ENCODE assay signal across 18 mouse cellular contexts in the genomic region with DNA sequence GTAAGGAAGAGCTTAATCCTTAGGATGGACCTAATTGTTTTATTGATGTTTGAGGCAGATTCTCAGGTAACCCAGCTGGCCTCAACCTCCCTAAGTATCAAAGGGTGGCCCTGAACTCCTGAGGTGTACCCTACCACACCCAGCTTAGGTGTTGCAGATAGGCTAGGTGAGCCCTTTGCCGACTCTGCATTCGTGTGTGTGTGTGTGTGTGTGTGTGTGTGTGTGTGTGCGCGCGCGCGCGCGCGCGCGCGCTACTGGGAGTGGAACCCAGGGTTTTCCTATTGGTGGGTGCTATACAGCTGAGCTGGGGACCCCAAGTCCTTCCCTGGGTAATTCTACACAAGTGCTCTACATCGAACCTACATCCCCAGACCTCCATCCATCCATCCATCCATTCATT. TPM values are rescaled to one million over a fixed set of nuclear protein-coding genes. Genes with fewer than 3 reads are reported as not detected.
A peak's percentile ranks its signal among the peaks of the same experiment; 100 is the strongest.
DNase-seq lines count a peak whose midpoint lies in the region; ATAC-seq and TF ChIP-seq lines count a peak whose summit lies in the region.
"Had no signal": no experiment of that assay in that cellular context is flagged by ENCODE, and none has a peak within 500 bp of the region (broad histone marks: within the 10 kb centered on the region; RNA-seq: fewer than 3 reads in every experiment).

No protein-coding gene starts in this region.

- no peak for TF ChIP-seq EP300 in heart, adult 2 months (IDR thresholded peaks at IDR 0.05; ENCODE audit: insufficient read depth, low read depth, low read length)

- DNase-seq in embryonic facial prominence, embryonic 10.5 days (ENCODE audit: low spot score): no peak
- DNase-seq in hindbrain, embryonic 14.5 days (ENCODE audit: low spot score): no peak
- no peak for DNase-seq in left cerebral cortex, postnatal 4 days
- no peak for DNase-seq in adrenal gland, postnatal 25 days
- DNase-seq in heart, adult 2 months: no peak
- DNase-seq: cerebellum, adult 2 months; heart, postnatal 4 days; kidney, adult 8-10 months; lung, postnatal 36 days; thymus, postnatal 25 days had no signal

- no peak for TF ChIP-seq CTCF in heart, adult 2 months (IDR thresholded peaks at IDR 0.05)

- no peak overlapping the region for H3K9ac ChIP-seq in forebrain, embryonic 12.5 days
- H3K9ac ChIP-seq in hindbrain, embryonic 14.5 days: peak overlapping the region; percentile 18
- H3K9ac ChIP-seq in midbrain, embryonic 16.5 days (ENCODE audit: low read depth, low read length): 0 out of 2 replicates have a peak overlapping the region, but pooled peaks have one; percentile 46
- H3K9ac ChIP-seq in heart, adult 2 months (ENCODE audit: low read depth, low read length): no peak overlapping the region
- H3K9ac ChIP-seq: heart, embryonic 12.5 days; liver, embryonic 15.5 days; stomach, embryonic 15.5 days had no signal

- H3K36me3 ChIP-seq in embryonic facial prominence, embryonic 10.5 days (replicated peaks): no peaks in the 10 kb centered on the region
- H3K36me3 ChIP-seq in forebrain, embryonic 12.5 days (replicated peaks): no peaks in the 10 kb centered on the region
- peaks cover 30% of the 10 kb centered on the region; the same call in 1 of the 2 replicates for H3K36me3 ChIP-seq in hindbrain, embryonic 14.5 days (replicated peaks; ENCODE audit: control insufficient read depth, insufficient read depth)
- 0 out of 2 replicates have a peak, but pooled peaks cover 4% of the 10 kb centered on the region for H3K36me3 ChIP-seq in midbrain, embryonic 16.5 days (ENCODE audit: control insufficient read depth, insufficient read depth, low read length)
- H3K36me3 ChIP-seq in heart, adult 2 months (ENCODE audit: control insufficient read depth, insufficient read depth, low read length): no peaks in the 10 kb centered on the region
- H3K36me3 ChIP-seq: heart, embryonic 12.5 days; liver, embryonic 15.5 days; stomach, embryonic 15.5 days had no signal

- ATAC-seq in forebrain, embryonic 12.5 days (ENCODE audit: low FRiP score): no peak; the same call in 1 of the 2 replicates
- ATAC-seq in hindbrain, embryonic 14.5 days (ENCODE audit: low FRiP score): peak; percentile 8; the same call in 1 of the 2 replicates
- 0 out of 2 replicates have a peak, but pooled peaks have one; percentile 15 for ATAC-seq in midbrain, embryonic 16.5 days
- no peak for ATAC-seq in CD4-positive, CD25-positive, alpha-beta regulatory T cell, adult 4 months
- ATAC-seq: Patski had no signal

- peak overlapping the region; percentile 44; the same call in 1 of the 2 replicates for H3K27ac ChIP-seq in embryonic facial prominence, embryonic 10.5 days (replicated peaks)
- peak overlapping the region; percentile 90 for H3K27ac ChIP-seq in forebrain, embryonic 12.5 days
- H3K27ac ChIP-seq in hindbrain, embryonic 14.5 days: peak overlapping the region; percentile 96
- peak overlapping the region; percentile 88 for H3K27ac ChIP-seq in midbrain, embryonic 16.5 days (ENCODE audit: low read length)
- H3K27ac ChIP-seq in heart, adult 2 months: no peak overlapping the region
- H3K27ac ChIP-seq: liver, embryonic 15.5 days had no signal

- no peak for TF ChIP-seq POLR2A in heart, adult 2 months (IDR thresholded peaks at IDR 0.05; ENCODE audit: insufficient read depth, low read depth, low read length)

- H3K79me2 ChIP-seq in heart, adult 2 months (replicated peaks; ENCODE audit: control insufficient read depth, insufficient read depth, low read length): no peaks in the 10 kb centered on the region

- peaks cover 79% of the 10 kb centered on the region for H3K27me3 ChIP-seq in embryonic facial prominence, embryonic 10.5 days (replicated peaks; ENCODE audit: low read depth, poor library complexity, severe bottlenecking)
- H3K27me3 ChIP-seq in forebrain, embryonic 12.5 days: peaks cover 74% of the 10 kb centered on the region
- H3K27me3 ChIP-seq in hindbrain, embryonic 14.5 days (ENCODE audit: control insufficient read depth, insufficient read depth, low read length): peaks cover 15% of the 10 kb centered on the region
- peaks cover 12% of the 10 kb centered on the region for H3K27me3 ChIP-seq in midbrain, embryonic 16.5 days (ENCODE audit: control insufficient read depth, insufficient read depth, low read depth, low read length)
- H3K27me3 ChIP-seq in heart, adult 2 months (ENCODE audit: control insufficient read depth, insufficient read depth, low read length): peaks cover 19% of the 10 kb centered on the region

- 6% methylated on average over 14 of the region's 14 CpGs for WGBS in embryonic facial prominence, embryonic 10.5 days
- 5% methylated on average over 13 of the region's 14 CpGs for WGBS in forebrain, embryonic 12.5 days
- 6% methylated on average over 14 of the region's 14 CpGs for WGBS in hindbrain, embryonic 14.5 days
- WGBS in midbrain, embryonic 16.5 days: 11% methylated on average over 13 of the region's 14 CpGs
- WGBS in heart, adult 2 months: 7% methylated on average over 14 of the region's 14 CpGs

- peak overlapping the region; percentile 36 for H3K4me2 ChIP-seq in forebrain, embryonic 12.5 days
- H3K4me2 ChIP-seq in hindbrain, embryonic 14.5 days (replicated peaks): peak overlapping the region; percentile 23
- peak overlapping the region; percentile 29; the same call in 1 of the 2 replicates for H3K4me2 ChIP-seq in midbrain, embryonic 16.5 days (ENCODE audit: low read length)
- H3K4me2 ChIP-seq: liver, embryonic 15.5 days; stomach, embryonic 15.5 days had no signal

- intact Hi-C loops in left cerebral cortex, postnatal 4 days (cut with DNase I): no loop called here
- intact Hi-C loops in heart, adult 2 months (cut with DNase I): no loop called here

- peaks cover 5% of the 10 kb centered on the region; the same call in 1 of the 2 replicates for H3K9me3 ChIP-seq in embryonic facial prominence, embryonic 10.5 days
- H3K9me3 ChIP-seq in forebrain, embryonic 12.5 days: no peaks in the 10 kb centered on the region
- H3K9me3 ChIP-seq in hindbrain, embryonic 14.5 days (ENCODE audit: control insufficient read depth, low read length): no peaks in the 10 kb centered on the region
- no peaks in the 10 kb centered on the region for H3K9me3 ChIP-seq in midbrain, embryonic 16.5 days (replicated peaks; ENCODE audit: control insufficient read depth, low read length, poor library complexity, severe bottlenecking)
- H3K9me3 ChIP-seq: liver, embryonic 15.5 days; stomach, embryonic 15.5 days had no signal

- peak overlapping the region; percentile 43; the same call in 1 of the 2 replicates for H3K4me3 ChIP-seq in embryonic facial prominence, embryonic 10.5 days
- no peak overlapping the region; the same call in 1 of the 2 replicates for H3K4me3 ChIP-seq in forebrain, embryonic 12.5 days (replicated peaks)
- H3K4me3 ChIP-seq in hindbrain, embryonic 14.5 days (replicated peaks; ENCODE audit: low read length): no peak overlapping the region
- no peak overlapping the region for H3K4me3 ChIP-seq in midbrain, embryonic 16.5 days (ENCODE audit: low read depth, low read length)
- no peak overlapping the region for H3K4me3 ChIP-seq in heart, adult 2 months
- H3K4me3 ChIP-seq: heart, embryonic 12.5 days; liver, embryonic 15.5 days; stomach, embryonic 15.5 days had no signal

- peaks cover 32% of the 10 kb centered on the region for H3K4me1 ChIP-seq in embryonic facial prominence, embryonic 10.5 days
- peaks cover 36% of the 10 kb centered on the region for H3K4me1 ChIP-seq in forebrain, embryonic 12.5 days
- H3K4me1 ChIP-seq in hindbrain, embryonic 14.5 days (replicated peaks; ENCODE audit: control insufficient read depth, insufficient read depth, low read length): peaks cover 31% of the 10 kb centered on the region
- H3K4me1 ChIP-seq in midbrain, embryonic 16.5 days (ENCODE audit: control insufficient read depth, insufficient read depth, low read length): peaks cover 27% of the 10 kb centered on the region
- no peaks in the 10 kb centered on the region for H3K4me1 ChIP-seq in heart, adult 2 months (ENCODE audit: control insufficient read depth, insufficient read depth, low read length)
- H3K4me1 ChIP-seq: liver, embryonic 15.5 days had no signal

RNA-seq across cellular contexts. Expression of gene Hspb1, which starts 36.2 kb away (rescaled TPM):
- polyA plus RNA-seq in embryonic facial prominence, embryonic 10.5 days (2016; fragmentation: Nextera tagmentation; extraction: Ambion mirVana): 24.0 and 24.4 TPM in 2 replicates
- 7.8 and 10.7 TPM in 2 replicates for polyA plus RNA-seq in forebrain, embryonic 12.5 days (2016; fragmentation: Nextera tagmentation; extraction: Ambion mirVana)
- 10.3 and 10.6 TPM in 2 replicates for polyA plus RNA-seq in hindbrain, embryonic 14.5 days (2014; fragmentation: Nextera tagmentation; extraction: Ambion mirVana)
- 9.6 and 10.1 TPM in 2 replicates for polyA plus RNA-seq in midbrain, embryonic 16.5 days (2015; fragmentation: Nextera tagmentation; extraction: Ambion mirVana)
- 1 to 10 TPM; 3.2 to 3.7 TPM for total RNA-seq in left cerebral cortex, postnatal 4 days (2021)
- 80.7 and 133 TPM in 2 replicates for total RNA-seq in adrenal gland, postnatal 25 days (2021)
- polyA plus RNA-seq in CD4-positive, CD25-positive, alpha-beta regulatory T cell, adult 4 months (2017; shearing (Covaris generic)): 1 to 10 TPM in 1 of 2 experiments, not detected in 1; 1.3 TPM
- total RNA-seq in heart, adult 2 months (2021): 100 to 1,000 TPM; 434 to 446 TPM
- 427 and 635 TPM in 2 replicates for polyA plus RNA-seq in heart, adult 2 months (2012; rRNA removed)

RNA-seq across cellular contexts. Expression of gene Srrm3, which starts 44.8 kb away (rescaled TPM):
- polyA plus RNA-seq in embryonic facial prominence, embryonic 10.5 days (2016; fragmentation: Nextera tagmentation; extraction: Ambion mirVana): 4.9 and 5.3 TPM in 2 replicates
- polyA plus RNA-seq in forebrain, embryonic 12.5 days (2016; fragmentation: Nextera tagmentation; extraction: Ambion mirVana): 30.3 and 37.6 TPM in 2 replicates
- 49.3 and 51.3 TPM in 2 replicates for polyA plus RNA-seq in hindbrain, embryonic 14.5 days (2014; fragmentation: Nextera tagmentation; extraction: Ambion mirVana)
- 76.2 and 89.7 TPM in 2 replicates for polyA plus RNA-seq in midbrain, embryonic 16.5 days (2015; fragmentation: Nextera tagmentation; extraction: Ambion mirVana)
- 10 to 100 TPM; 87.6 to 91.5 TPM for total RNA-seq in left cerebral cortex, postnatal 4 days (2021)
- total RNA-seq in adrenal gland, postnatal 25 days (2021): 1.7 and 5.6 TPM in 2 replicates
- not detected for polyA plus RNA-seq in CD4-positive, CD25-positive, alpha-beta regulatory T cell, adult 4 months (2017; shearing (Covaris generic))
- total RNA-seq in heart, adult 2 months (2021): not detected
- polyA plus RNA-seq in heart, adult 2 months (2012; rRNA removed): not detected in 2 replicates
- polyA plus RNA-seq: limb, embryonic 11.5 days had no signal

Comparison
In these comparisons a context has a peak if more than half of its experiments do, and no peak if none do; other contexts are left out.
1. ATAC-seq: peak in hindbrain, embryonic 14.5 days (single experiment) and midbrain, embryonic 16.5 days (single experiment); none in forebrain, embryonic 12.5 days (single experiment) and CD4-positive, CD25-positive, alpha-beta regulatory T cell, adult 4 months (single experiment).
2. H3K9ac ChIP-seq: peak in hindbrain, embryonic 14.5 days (single experiment) and midbrain, embryonic 16.5 days (single experiment); none in forebrain, embryonic 12.5 days (single experiment) and heart, adult 2 months (single experiment).
3. RNA of gene Hspb1, which starts 36.2 kb away (polyA plus RNA-seq): 427 to 635 TPM in heart, adult 2 months; 24.0 to 24.4 TPM in embryonic facial prominence, embryonic 10.5 days, 7.8 to 10.7 TPM in forebrain, embryonic 12.5 days, 10.3 to 10.6 TPM in hindbrain, embryonic 14.5 days, 9.6 to 10.1 TPM in midbrain, embryonic 16.5 days and 1.3 TPM in CD4-positive, CD25-positive, alpha-beta regulatory T cell, adult 4 months; every median in the first group is over 10 times any median in the second.
4. Peak in every context shown above with its lines, with median percentiles within 50 percentile points of each other: H3K4me2 ChIP-seq.